Mouse (Mus musculus): ENCODE measurements around the gene Nphs2.
"Not testable (repeated sequence)": the region's sequence is repeated elsewhere in the genome, so short reads cannot be mapped to it uniquely, and the experiment has no call there.

The Nphs2 gene

DNA sequence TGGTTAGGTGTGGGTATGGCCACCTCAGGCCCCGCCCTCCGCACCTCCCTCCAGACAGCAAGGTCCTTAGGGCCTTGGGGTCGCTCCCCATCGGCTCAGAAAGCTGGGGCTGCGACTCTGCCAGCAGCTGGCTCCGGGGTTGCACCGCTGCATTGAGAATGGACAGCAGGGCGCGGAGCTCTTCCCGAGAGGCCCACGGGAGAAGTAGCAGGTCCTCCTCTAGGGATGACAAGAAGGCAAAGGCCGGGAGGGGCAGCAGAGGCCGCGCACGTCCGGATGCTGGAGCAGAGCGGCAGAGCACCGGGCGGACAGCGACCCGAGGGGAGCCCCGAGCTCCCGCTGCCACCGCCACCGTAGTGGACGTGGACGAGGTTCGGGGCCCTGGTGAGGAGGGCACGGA, at the start of gene Nphs2:
Gene Nphs2 (plus strand): TSS at position 98 of the 400 bp plus-strand sequence.
- DNase-seq (ENCODE audit: low read depth) = no peak

DNA sequence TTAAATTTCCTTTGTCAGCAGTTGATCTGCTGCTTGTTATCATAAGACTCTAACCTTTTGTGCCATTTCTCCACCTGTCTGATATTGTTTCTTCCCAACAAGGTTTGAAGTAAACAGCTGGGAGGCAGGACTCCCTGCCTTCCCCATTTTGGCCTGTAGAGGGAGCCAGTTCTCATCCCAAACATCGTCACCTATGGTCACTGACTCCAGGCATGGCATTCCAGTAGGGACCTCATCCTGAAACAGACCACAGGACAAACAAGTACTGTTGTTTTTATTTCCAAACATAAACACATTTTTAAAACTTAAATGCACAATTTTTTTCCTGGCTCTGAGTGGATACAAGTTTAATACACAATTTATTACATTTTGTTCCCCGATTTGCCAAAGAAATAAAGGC, 47.2 kb upstream of the Nphs2 start:
- peak; percentile 53 for DNase-seq (ENCODE audit: low read depth)

DNA sequence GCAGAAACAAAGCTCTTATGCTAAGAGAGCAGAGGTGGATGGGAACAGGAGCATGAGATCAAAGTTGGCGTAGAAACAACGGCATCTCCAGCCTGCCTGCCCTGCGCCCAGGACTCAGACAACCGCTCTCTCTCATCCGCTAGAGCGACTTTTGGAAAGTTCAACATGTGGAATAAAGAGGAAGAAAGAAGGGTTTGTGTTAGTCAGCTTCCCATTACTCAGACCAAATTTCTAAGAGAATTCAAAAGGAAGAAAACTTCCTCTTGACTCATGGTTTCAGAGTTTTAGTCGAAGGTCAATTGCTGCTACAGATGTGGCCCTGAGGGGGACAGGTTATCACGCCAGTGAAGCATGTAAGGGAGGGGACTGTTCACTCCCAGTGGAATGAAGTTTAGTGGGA, 46.6 kb upstream of the Nphs2 start:
- DNase-seq (ENCODE audit: low read depth) = peak; percentile 77

GRCm38 (mm10) chr1:156268546-156268945, 42.0 kb upstream of the Nphs2 start:
- DNase-seq (ENCODE audit: low read depth) = not testable (repeated sequence)

DNA sequence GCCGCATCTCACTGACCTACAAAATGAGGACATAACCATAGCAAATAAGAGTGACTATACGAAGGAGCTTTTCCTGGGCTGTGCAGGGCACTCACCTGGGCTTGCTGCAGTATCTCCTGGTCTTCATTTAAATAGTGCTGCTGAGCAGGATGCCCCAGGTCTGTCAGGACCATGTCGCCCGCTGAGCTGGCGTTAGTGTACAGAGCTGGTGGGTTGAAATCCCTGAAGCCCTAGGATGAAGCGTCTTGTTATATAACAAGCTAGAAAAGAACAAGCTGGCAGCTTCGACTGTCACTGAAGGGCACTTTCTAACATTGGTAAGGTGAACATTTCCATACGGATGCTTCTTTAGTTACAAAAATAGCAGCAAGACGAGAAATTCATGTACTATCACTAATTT, 40.1 kb upstream of the Nphs2 start:
- no peak for DNase-seq (ENCODE audit: low read depth)

DNA sequence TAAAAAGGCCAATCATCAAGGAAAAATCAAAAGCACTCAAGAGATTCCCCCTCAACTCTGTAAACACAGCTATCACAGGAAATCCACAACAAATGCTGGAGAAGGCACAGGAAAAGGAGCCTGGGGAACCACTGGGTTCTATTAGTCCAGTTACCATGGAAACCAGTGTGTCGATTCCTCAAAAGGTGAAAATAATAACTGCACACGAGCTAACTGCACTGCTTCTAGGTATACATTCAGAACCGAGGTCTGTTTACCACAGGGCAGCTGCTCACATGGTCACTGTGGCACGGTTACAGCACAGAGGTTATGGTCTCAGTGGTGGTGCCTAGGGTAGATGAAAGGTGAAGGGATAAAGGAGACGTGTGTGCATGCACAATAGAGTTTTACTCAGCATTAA, 38.9 kb upstream of the Nphs2 start:
- no peak for DNase-seq (ENCODE audit: low read depth)

DNA sequence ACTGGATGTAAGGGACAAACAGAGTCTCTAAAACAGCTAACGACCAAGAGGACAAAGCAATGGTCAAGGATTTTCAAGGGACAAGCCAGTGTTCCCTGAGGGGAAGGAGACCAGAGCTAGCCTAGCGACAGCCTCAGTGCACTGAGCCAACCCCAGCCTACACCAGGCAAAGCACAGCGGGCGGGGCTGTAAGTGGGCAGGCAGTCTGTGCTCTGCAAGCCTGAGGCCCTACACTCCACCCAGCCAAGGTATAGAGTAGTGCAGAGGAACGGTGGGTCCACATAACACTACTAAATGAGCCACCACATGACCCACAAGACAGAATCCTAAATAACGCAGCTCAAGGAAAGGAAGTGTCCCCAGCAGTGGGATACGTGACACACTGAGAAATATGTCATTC, 36.9 kb upstream of the Nphs2 start:
- no peak for DNase-seq (ENCODE audit: low read depth)

- DNase-seq (ENCODE audit: low read depth) = no peak
Observed at GRCm38 (mm10) chr1:156280131-156280530, 30.4 kb upstream of the Nphs2 start.

DNA sequence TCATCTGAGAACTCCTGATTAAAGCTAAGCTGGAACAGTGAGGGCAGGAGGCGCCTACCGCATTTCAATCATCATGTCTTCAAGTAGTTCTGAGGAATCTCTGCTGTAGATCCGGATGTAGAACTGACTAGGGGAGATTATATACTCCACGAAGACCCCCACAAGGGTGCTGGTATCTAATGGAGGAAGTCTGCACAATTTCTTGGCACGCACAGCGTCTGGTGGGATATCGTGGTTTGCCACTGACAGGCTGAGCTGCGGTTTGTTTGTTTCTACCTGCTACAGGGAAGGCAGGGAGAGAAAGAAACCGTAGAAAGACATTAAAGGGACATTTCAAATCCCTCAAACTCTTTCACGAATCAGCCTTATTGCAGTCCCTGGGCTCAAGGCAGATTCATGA, 26.3 kb upstream of the Nphs2 start:
- peak; percentile 33 for DNase-seq (ENCODE audit: low read depth)

GRCm38 (mm10) chr1:156284851-156285540, 25.5 kb upstream of the Nphs2 start:
- DNase-seq (ENCODE audit: low read depth) = no peak

DNA sequence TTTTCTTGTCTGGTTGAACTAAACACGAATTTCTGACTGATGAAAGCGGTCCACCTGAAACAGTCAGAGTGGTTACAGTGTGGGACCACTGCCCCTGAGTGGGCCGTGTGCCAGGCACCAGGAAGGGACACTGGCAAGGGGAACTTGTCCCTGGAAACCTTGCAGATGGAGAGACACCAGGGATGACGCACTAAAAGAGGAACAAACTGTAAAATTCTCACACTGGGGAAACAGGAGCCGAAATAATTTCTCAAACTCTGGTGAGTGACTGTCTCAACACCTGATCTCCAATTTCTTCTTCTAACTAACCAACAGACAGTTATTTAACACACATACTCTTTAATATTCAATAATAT, 25.0 kb upstream of the Nphs2 start:
- no peak for DNase-seq (ENCODE audit: low read depth)

DNA sequence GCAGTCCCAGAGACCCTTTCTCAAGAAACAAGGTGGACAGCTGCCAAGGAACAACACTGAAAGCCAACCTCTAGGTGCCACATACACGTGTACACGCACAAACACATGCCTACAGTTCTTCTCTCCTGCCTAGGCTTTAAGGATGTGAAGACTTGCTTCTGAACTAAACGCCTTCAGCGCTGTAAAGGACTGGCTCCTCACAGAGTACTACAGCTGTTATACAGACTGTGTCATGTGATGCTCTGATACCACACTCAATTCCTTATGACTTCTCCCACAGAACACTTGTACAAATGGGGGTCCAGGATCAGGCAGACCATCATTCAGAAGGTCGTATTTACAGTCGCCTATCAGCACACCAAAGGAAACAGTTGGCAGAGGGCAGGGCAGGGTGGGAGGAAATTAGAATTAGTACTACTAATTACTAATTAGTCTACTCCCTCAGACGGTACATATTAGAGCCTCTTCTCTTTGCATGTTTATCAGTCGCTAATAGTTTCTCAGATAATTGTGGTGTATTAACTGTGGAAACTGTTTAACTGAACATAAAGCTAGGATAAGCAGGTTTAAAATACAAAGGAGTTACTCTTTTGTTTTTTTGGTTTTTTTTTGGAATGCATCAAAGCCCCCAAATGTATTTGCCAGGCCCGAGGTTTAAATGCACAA, 21.8 kb upstream of the Nphs2 start:
- DNase-seq (ENCODE audit: low read depth) = peak; percentile 35

- peak; percentile 87 for DNase-seq (ENCODE audit: low read depth)
Observed at GRCm38 (mm10) chr1:156289222-156289587, 21.3 kb upstream of the Nphs2 start.

- no peak for DNase-seq (ENCODE audit: low read depth)
Observed at GRCm38 (mm10) chr1:156290016-156290415, 20.5 kb upstream of the Nphs2 start.

- no peak for DNase-seq (ENCODE audit: low read depth)
Observed at GRCm38 (mm10) chr1:156302911-156303749, 7.4 kb upstream of the Nphs2 start, which contains the start of gene Tdrd5. Gene Tdrd5 (minus strand): TSS chr1:156303664.

- DNase-seq (ENCODE audit: low read depth) = peak; percentile 60
Observed at GRCm38 (mm10) chr1:156308595-156308994, 1.9 kb upstream of the Nphs2 start.

DNA sequence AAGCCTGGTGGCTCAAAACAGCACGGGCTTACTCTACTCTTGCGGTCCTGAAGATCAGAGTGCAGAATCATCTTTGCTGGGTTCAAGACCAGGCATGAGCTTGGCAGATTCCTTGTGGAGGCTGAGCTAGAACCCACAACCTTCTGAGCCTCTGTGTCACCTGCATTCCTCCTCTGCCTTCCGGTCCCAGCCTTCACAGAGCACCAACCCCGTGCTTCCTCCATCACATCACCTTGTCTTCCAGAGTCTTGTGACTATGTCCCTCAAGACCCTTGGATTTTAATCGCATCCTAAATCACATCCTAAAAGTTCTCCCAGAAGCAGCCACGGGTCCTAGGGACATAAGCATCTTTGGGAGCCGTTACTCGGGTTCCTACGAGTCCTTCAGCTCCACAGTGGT, 12.6 kb downstream of the Nphs2 start:
- DNase-seq (ENCODE audit: low read depth) = no peak

DNA sequence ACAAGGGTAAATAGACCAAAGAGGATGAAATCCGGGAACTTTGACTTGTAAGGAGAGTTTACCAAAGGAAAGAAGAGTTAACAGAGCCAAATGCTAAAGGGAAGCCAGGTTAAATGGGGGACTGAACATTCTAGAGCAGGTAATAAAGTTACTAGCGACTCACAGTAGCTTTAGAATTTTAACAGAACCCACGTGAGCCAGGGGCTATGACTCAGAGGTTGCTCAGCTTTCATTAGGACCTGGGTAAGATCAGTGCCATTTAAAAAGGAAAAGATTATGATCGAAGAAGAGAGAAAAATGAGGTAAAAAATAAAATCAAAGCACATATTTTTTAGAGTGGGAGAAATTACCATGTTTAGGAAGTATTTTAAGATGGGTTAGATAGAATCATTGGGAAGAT, 30.3 kb downstream of the Nphs2 start:
- DNase-seq (ENCODE audit: low read depth) = peak; percentile 60

- DNase-seq (ENCODE audit: low read depth) = no peak
Observed at GRCm38 (mm10) chr1:156344433-156344832, 33.9 kb downstream of the Nphs2 start.

DNA sequence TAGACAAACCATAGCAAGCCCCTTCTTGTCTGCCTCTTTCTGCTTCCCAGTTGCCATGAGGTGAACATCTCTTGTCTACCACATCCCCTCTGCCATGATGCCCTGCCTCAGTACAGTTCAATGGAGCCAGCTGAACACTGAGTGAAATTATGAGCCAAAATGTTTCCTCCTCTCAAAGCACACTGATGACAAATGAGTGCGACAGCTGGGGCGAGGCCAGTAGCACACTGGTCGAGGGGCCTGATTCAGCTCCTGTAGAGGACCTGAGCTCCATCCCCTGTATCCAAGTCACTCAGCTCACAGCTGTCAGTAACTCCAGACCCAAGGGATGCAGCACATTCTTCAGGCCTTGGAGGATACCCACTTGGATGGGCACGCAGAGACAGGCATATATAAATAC, 35.1 kb downstream of the Nphs2 start:
- DNase-seq (ENCODE audit: low read depth) = no peak

GRCm38 (mm10) chr1:156349031-156349430, 38.5 kb downstream of the Nphs2 start:
- peak; percentile 46 for DNase-seq (ENCODE audit: low read depth)

- no peak for DNase-seq (ENCODE audit: low read depth)
Observed at GRCm38 (mm10) chr1:156350441-156350840, 39.9 kb downstream of the Nphs2 start.

DNA sequence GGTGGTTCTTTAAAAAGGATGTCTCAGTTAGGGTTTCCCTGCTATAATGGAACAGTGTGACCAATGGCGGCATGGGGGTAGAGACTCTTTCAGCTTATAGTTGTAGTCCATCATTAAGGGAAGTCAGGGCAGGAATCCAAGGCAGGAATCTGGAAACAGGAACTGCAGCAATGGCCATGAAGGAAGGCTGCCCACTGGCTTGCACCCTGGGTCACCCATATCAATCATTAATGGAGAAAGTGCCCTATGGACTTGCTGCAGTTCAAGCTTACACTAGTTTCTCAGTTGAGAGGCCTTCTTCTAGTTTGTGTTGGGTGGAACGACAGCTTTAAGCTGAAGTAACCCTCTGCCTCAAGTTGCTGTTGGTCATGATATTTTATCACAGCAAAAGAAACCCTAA, 41.9 kb downstream of the Nphs2 start:
- no peak for DNase-seq (ENCODE audit: low read depth)

Measured in 416B (cell line).